Mouse (Mus musculus) embryo, embryonic 10 days (tissue): Measurements from ENCODE around the gene Gm37240.
"Not testable (repeated sequence)": the region's sequence is repeated elsewhere in the genome, so short reads cannot be mapped to it uniquely, and the experiment has no call there.

Source experiments
- DNase-seq: peaks from one replicate; pipeline ENCODE4 v3.0.0-alpha.2; 2015; ENCODE audit warnings: low spot score

The Gm37240 gene

DNA sequence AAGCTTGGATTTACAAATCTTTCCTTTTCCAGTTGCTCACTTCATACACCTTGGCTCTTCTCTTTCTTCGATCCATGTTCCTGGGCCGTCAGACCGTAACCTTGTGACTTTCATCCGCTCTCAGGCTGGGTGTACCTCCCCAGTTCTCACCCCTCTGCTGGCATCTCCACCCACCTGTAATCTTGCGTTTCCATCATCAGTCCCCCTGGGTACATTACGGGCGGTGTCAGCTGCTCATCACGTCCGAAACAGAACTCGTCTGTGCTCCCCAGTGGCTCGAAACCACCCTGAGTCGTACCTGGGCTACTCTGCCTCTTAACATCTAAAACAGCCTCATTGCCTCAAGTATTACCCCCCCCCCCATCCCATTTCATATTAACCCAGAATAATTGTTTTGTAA lies 1215.2 kb downstream of the Gm37240 start:
- no peak for DNase-seq

DNA sequence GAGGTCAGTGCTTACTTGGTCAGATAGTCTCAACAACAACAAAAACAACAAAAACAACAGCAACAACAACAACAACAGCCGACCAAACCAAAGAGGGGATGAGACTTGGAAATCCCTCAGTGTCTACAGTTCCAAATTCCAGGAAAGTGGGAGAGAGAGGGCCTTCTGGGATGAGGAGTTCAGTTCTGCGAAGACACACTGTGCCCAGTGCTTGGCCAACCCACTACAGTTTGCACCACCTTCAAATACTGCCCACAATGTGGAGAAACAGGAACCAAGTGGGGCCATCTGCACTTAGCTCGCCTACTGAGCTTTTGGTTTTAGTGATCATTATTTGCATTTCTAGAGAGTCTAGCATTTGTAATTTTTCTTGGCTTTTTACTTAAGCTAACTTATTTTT lies 1218.4 kb downstream of the Gm37240 start:
- DNase-seq = no peak

- DNase-seq = peak; percentile 38
Measured at GRCm38 (mm10) chr3:84665255-84666073, 1221.9 kb downstream of the Gm37240 start.

DNA sequence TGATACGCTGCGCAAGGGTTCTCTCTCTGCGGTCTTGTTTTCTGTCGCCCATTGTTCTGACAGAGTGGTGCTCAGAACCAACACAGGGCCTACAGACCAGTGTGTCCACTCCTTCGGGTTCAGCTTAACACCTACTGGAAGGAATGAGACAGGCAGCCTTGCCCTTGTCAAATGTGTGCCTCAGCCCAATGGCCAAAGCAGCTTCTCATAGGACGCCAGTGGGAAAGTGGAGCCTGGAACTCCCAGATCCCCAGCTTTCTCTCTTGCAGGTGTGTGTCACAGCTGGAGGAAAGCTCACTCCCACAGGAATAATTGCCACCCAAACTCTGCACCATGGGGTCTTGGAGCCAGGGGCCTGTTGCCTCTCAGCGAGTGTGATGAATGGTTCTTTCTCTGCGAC lies 1222.6 kb downstream of the Gm37240 start:
- no peak for DNase-seq

- DNase-seq = no peak
Measured at GRCm38 (mm10) chr3:84663858-84664257, 1223.5 kb downstream of the Gm37240 start.

GRCm38 (mm10) chr3:84663079-84663478 lies 1224.2 kb downstream of the Gm37240 start:
- no peak for DNase-seq

DNA sequence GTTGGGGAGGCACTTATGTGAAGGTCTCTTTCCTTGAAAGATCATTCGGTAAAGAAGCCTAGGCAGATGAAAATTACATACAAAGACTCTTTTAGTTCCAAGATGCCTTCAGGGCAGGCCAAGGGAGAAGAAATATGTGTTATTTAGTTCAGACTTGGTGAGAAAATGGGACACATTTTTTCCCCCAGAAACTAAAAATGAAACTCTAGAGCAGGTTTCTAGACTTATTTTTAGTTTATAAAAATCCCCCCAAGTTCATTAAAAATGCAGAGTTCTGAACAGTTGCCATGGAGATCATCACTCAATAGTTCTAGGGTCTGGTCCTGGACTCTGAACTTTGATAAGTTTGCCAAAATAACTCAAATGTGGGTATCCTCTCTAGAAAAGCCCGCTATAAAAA lies 1226.9 kb downstream of the Gm37240 start:
- DNase-seq = no peak

GRCm38 (mm10) chr3:84658872-84659271 lies 1228.4 kb downstream of the Gm37240 start:
- no peak for DNase-seq

- no peak for DNase-seq
Measured at GRCm38 (mm10) chr3:84658017-84658416, 1229.3 kb downstream of the Gm37240 start.

DNA sequence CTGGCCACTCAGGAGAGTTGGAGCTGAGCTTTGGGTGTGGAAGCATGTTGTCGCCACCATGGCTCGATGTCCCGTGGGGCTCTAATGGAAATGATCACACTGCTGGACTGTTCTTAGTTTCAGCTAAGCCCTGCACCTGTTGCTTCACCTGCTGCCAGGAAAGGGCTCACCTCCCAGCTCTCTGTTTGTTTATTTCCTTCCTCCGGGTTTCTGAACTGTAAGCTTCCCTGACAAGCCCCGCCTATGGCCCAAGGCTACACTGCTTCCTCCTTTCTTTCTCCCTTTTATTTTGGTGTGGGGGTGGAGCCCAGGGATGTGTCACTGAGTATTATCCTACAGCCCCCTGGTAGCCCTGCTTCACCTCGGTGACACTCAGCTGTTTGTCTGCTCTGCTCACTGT lies 1230.1 kb downstream of the Gm37240 start:
- no peak for DNase-seq

- not testable (repeated sequence) for DNase-seq
Measured at GRCm38 (mm10) chr3:84655785-84656150, 1231.5 kb downstream of the Gm37240 start.

GRCm38 (mm10) chr3:84654900-84655784 lies 1232.2 kb downstream of the Gm37240 start:
- no peak for DNase-seq

DNA sequence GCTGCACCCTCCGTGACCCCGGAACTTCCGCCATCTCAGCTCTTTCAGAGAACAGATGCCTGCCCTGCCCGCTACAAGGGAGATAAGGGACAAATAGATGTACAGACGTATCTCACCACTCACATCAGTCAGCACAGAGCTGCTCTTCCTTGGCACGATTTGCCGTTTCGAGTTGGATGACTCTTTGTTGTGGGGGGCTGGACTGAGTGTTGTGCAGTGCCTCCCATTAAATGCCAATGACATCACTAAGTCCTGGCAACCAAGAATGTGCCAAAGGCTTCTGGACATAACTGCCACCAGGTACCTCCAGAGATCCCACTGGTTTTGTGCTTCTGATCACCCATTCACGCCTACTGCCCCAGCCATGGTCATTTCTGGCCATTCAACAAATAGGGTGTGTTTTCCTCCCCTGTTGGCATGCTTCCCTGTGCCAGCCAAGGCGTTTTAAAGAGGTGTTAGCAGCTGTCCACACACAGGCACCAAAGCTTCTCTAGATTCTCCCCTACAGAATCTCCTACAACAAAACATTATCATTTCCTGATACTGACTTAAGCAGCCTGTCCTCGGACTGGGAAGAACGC lies 1233.0 kb downstream of the Gm37240 start:
- DNase-seq = peak; percentile 28

GRCm38 (mm10) chr3:84653557-84654245 lies 1233.6 kb downstream of the Gm37240 start:
- DNase-seq = peak; percentile 70

GRCm38 (mm10) chr3:84652643-84653556 lies 1234.4 kb downstream of the Gm37240 start:
- DNase-seq = no peak

DNA sequence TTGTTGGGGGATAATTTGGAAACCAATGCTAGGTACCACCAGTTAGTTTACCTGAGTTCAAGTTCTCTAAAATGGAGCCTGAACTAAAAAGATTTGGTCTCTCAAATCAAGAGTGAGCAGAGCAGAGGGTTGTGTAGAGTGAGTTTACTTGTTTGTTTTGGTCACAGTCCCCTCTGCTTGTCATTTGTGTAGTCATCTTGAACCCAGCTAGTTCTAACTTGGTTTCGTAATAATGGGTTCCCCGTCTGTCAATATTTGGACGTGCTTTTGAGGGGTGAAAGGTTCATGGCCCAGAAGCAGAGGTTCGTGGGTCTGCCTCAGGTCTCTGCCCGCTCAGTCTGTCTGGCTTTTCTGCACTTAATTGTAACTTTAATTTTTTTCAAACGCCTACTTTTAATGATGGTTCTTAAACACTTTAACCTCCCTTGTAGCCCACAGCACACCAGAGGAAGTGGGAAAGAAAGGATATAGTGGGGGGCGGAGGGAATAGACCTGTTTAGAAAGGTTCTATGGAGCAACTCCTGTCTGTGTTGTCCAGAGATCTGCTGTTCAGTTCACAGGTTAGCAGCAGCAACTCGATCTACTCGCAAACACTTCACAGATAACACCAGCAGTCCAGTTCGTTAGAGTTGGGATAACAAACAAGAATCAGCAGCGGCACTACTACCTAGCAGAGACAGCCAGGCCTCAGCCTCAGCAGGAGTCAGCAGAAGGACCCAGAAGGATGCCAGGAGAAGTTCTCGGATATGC lies 1237.6 kb downstream of the Gm37240 start:
- no peak for DNase-seq

GRCm38 (mm10) chr3:84648069-84648468 lies 1239.2 kb downstream of the Gm37240 start:
- not testable (repeated sequence) for DNase-seq

- DNase-seq = no peak
Measured at GRCm38 (mm10) chr3:84647616-84648015, 1239.7 kb downstream of the Gm37240 start.

GRCm38 (mm10) chr3:84646331-84646845 lies 1240.9 kb downstream of the Gm37240 start:
- no peak for DNase-seq

GRCm38 (mm10) chr3:84646007-84646290 lies 1241.4 kb downstream of the Gm37240 start:
- no peak for DNase-seq
